Mouse (Mus musculus): ENCODE results near the gene 1700014D04Rik. TPM values are rescaled to one million over a fixed set of nuclear protein-coding genes. Genes with fewer than 3 reads are reported as not detected.
A peak's percentile ranks its signal among the peaks of the same experiment; 100 is the strongest.
"Not testable (repeated sequence)": the region's sequence is repeated elsewhere in the genome, so short reads cannot be mapped to it uniquely, and the experiment has no call there.

1700014D04Rik gene
- not detected for total RNA-seq (2021)
- 0.03 TPM in 1 of 2 replicates, not detected in the other for polyA plus RNA-seq (2012; rRNA removed)
- long read RNA-seq: 0 reads

- DNase-seq: no peak
Measured at GRCm38 (mm10) chr13:59746711-59747110, at the start of gene 1700014D04Rik. Gene 1700014D04Rik (minus strand): TSS chr13:59746752.

- no peak for DNase-seq
Measured at GRCm38 (mm10) chr13:59795807-59796465, 49.4 kb upstream of the 1700014D04Rik start.

- DNase-seq: no peak
Measured at GRCm38 (mm10) chr13:59794786-59795185, 48.2 kb upstream of the 1700014D04Rik start.

- DNase-seq: no peak
Measured at GRCm38 (mm10) chr13:59782145-59782544, 35.6 kb upstream of the 1700014D04Rik start, which contains the start of gene Gm49354. Gene Gm49354 (minus strand): TSS chr13:59782245.

- DNase-seq: not testable (repeated sequence)
Measured at GRCm38 (mm10) chr13:59779744-59780264, 33.3 kb upstream of the 1700014D04Rik start.

GRCm38 (mm10) chr13:59779213-59779612, 32.7 kb upstream of the 1700014D04Rik start:
- DNase-seq: no peak

GRCm38 (mm10) chr13:59775168-59775567, 28.6 kb upstream of the 1700014D04Rik start:
- DNase-seq: peak; percentile 19

GRCm38 (mm10) chr13:59771257-59771656, 24.7 kb upstream of the 1700014D04Rik start:
- peak; percentile 78 for DNase-seq

GRCm38 (mm10) chr13:59770847-59771246, 24.3 kb upstream of the 1700014D04Rik start:
- DNase-seq: peak; percentile 20

- DNase-seq: peak; percentile 89
Measured at GRCm38 (mm10) chr13:59770164-59770562, 23.6 kb upstream of the 1700014D04Rik start.

- peak; percentile 99 for DNase-seq
Measured at GRCm38 (mm10) chr13:59769296-59770163, 23.0 kb upstream of the 1700014D04Rik start, which contains the start of gene Isca1. Gene Isca1 (minus strand): TSS chr13:59769810.

GRCm38 (mm10) chr13:59768531-59768930, 22.0 kb upstream of the 1700014D04Rik start:
- peak; percentile 15 for DNase-seq

GRCm38 (mm10) chr13:59766786-59767515, 20.4 kb upstream of the 1700014D04Rik start:
- peak; percentile 23 for DNase-seq

- no peak for DNase-seq
Measured at GRCm38 (mm10) chr13:59762791-59763190, 16.2 kb upstream of the 1700014D04Rik start.

GRCm38 (mm10) chr13:59756906-59757305, 10.4 kb upstream of the 1700014D04Rik start:
- no peak for DNase-seq

GRCm38 (mm10) chr13:59750310-59750709, 3.8 kb upstream of the 1700014D04Rik start:
- no peak for DNase-seq

GRCm38 (mm10) chr13:59746164-59746563, 388 bp downstream of the 1700014D04Rik start:
- no peak for DNase-seq

GRCm38 (mm10) chr13:59745462-59745861, 1.1 kb downstream of the 1700014D04Rik start:
- no peak for DNase-seq

- DNase-seq: no peak
Measured at GRCm38 (mm10) chr13:59741697-59742096, 4.9 kb downstream of the 1700014D04Rik start.

- peak; percentile 57 for DNase-seq
Measured at GRCm38 (mm10) chr13:59741096-59741495, 5.5 kb downstream of the 1700014D04Rik start.

GRCm38 (mm10) chr13:59739397-59739796, 7.2 kb downstream of the 1700014D04Rik start:
- no peak for DNase-seq

- no peak for DNase-seq
Measured at GRCm38 (mm10) chr13:59738455-59738854, 8.1 kb downstream of the 1700014D04Rik start.

Data from adrenal gland, adult 2 months (tissue).